ENCODE assay signal across 7 mouse cellular contexts in the genomic region with DNA sequence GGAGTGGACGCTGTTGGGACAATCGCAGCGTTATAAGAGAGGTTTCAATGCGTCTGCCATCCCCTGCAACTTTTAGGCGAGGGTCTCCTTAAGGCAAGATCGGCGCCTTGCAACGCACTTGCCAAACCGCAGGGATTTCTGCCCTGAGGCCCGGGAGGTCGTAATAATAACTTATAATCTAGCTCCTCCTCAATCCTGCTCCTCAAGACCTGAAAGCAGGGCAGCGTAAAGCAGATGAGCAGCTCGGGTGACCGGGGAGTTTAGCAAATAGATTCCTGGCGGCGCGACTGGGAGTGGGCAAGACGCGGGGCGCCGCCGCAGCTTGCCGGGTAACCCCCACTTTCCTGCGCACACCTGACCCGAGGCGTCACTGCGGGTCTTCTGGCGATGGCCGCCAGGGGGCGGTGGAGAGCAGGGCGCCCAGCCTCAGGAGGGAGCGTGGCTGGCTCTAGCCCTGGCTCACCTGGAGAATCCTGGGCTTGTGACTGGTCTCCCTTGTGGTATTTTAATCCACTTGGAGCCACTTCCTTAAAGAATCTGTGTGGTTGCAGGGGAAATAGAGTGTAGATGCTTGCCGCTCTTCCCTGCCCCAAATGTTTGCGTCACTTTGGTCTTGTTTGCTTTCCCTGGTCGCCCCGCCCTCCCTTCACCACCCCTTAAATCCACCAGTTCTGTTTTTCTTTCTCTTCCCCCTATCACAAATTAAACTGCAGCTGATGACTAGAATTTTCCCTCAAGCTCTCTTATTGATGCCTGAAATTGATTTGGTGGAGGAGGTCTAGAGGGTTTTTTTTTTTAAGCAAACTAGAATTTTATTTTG. TPM values are rescaled to one million over a fixed set of nuclear protein-coding genes. Genes with fewer than 3 reads are reported as not detected.
DNase-seq lines count a peak whose midpoint lies in the region; ATAC-seq and TF ChIP-seq lines count a peak whose summit lies in the region.

No protein-coding gene starts in this region.

- peak; percentile 72 for DNase-seq in brain, embryonic 14.5 days (ENCODE audit: low read depth)
- peak; percentile 62 for DNase-seq in embryonic facial prominence, embryonic 14.5 days (ENCODE audit: low spot score)
- DNase-seq in heart, adult 9 months (ENCODE audit: low spot score in 2 of 2) = peak; percentile 42 to 47
- peak; percentile 28 to 56 for DNase-seq in kidney, adult 8-10 months

- H3K4me2 ChIP-seq in embryonic facial prominence, embryonic 14.5 days (ENCODE audit: low read depth, low read length) = peak overlapping the region; percentile 97
- H3K4me2 ChIP-seq in limb, embryonic 15.5 days = peak overlapping the region; percentile 97
- peak overlapping the region; percentile 98 for H3K4me2 ChIP-seq in midbrain, embryonic 15.5 days
- peak overlapping the region; percentile 96 for H3K4me2 ChIP-seq in stomach, embryonic 16.5 days (ENCODE audit: low read depth, low read length)

- H3K4me1 ChIP-seq in embryonic facial prominence, embryonic 14.5 days (ENCODE audit: control insufficient read depth, insufficient read depth, low read length) = no peaks in the 10 kb centered on the region
- H3K4me1 ChIP-seq in limb, embryonic 15.5 days = peaks cover 15% of the 10 kb centered on the region
- H3K4me1 ChIP-seq in midbrain, embryonic 15.5 days = peaks cover 14% of the 10 kb centered on the region
- no peaks in the 10 kb centered on the region; the same call in 1 of the 2 replicates for H3K4me1 ChIP-seq in stomach, embryonic 16.5 days (ENCODE audit: control insufficient read depth, insufficient read depth, low read length)

- H3K9me3 ChIP-seq in embryonic facial prominence, embryonic 14.5 days (ENCODE audit: control insufficient read depth, low read length) = no peaks in the 10 kb centered on the region
- no peaks in the 10 kb centered on the region for H3K9me3 ChIP-seq in limb, embryonic 15.5 days
- no peaks in the 10 kb centered on the region for H3K9me3 ChIP-seq in midbrain, embryonic 15.5 days
- H3K9me3 ChIP-seq in stomach, embryonic 16.5 days (replicated peaks; ENCODE audit: control insufficient read depth, low read length) = no peaks in the 10 kb centered on the region

- peak; percentile 89 for ATAC-seq in embryonic facial prominence, embryonic 14.5 days (ENCODE audit: low read depth)
- ATAC-seq in limb, embryonic 15.5 days (ENCODE audit: insufficient number of reproducible peaks, low FRiP score, low TSS enrichment, low read depth) = peak; percentile 62; the same call in 1 of the 2 replicates
- peak; percentile 90 for ATAC-seq in midbrain, embryonic 15.5 days (replicated peaks)
- ATAC-seq in stomach, embryonic 16.5 days (ENCODE audit: insufficient read depth, low FRiP score) = peak; percentile 86

- peak overlapping the region; percentile 69 for H3K4me3 ChIP-seq in embryonic facial prominence, embryonic 14.5 days (ENCODE audit: low read depth, low read length)
- peak overlapping the region; percentile 68 for H3K4me3 ChIP-seq in limb, embryonic 15.5 days
- peak overlapping the region; percentile 71 for H3K4me3 ChIP-seq in midbrain, embryonic 15.5 days
- peak overlapping the region; percentile 67 for H3K4me3 ChIP-seq in stomach, embryonic 16.5 days (replicated peaks; ENCODE audit: low read length)

- no peak overlapping the region; the same call in 1 of the 2 replicates for H3K27ac ChIP-seq in embryonic facial prominence, embryonic 14.5 days (replicated peaks; ENCODE audit: low read depth, low read length)
- peak overlapping the region; percentile 78 for H3K27ac ChIP-seq in limb, embryonic 15.5 days
- H3K27ac ChIP-seq in midbrain, embryonic 15.5 days = peak overlapping the region; percentile 34; the same call in 1 of the 2 replicates
- peak overlapping the region; percentile 47; the same call in 1 of the 2 replicates for H3K27ac ChIP-seq in stomach, embryonic 16.5 days (ENCODE audit: low read length)

- H3K36me3 ChIP-seq in embryonic facial prominence, embryonic 14.5 days (ENCODE audit: control insufficient read depth, insufficient read depth, low read length) = no peaks in the 10 kb centered on the region
- no peaks in the 10 kb centered on the region for H3K36me3 ChIP-seq in limb, embryonic 15.5 days
- no peaks in the 10 kb centered on the region for H3K36me3 ChIP-seq in midbrain, embryonic 15.5 days (replicated peaks)
- H3K36me3 ChIP-seq in stomach, embryonic 16.5 days (ENCODE audit: control insufficient read depth, insufficient read depth, low read length) = no peaks in the 10 kb centered on the region

- TF ChIP-seq POLR2A in brain, embryonic 14.5 days (IDR thresholded peaks at IDR 0.05; ENCODE audit: borderline replicate concordance, extremely low read depth, insufficient read depth, insufficient read length, poor library complexity, severe bottlenecking) = no peak

- WGBS in embryonic facial prominence, embryonic 14.5 days = 4% methylated on average over 36 of the region's 36 CpGs
- 3% methylated on average over 36 of the region's 36 CpGs for WGBS in limb, embryonic 15.5 days
- WGBS in midbrain, embryonic 15.5 days = 3% methylated on average over 36 of the region's 36 CpGs
- WGBS in stomach, embryonic 16.5 days = 2% methylated on average over 36 of the region's 36 CpGs

- H3K27me3 ChIP-seq in embryonic facial prominence, embryonic 14.5 days (replicated peaks; ENCODE audit: control insufficient read depth, insufficient read depth, low read length) = no peaks in the 10 kb centered on the region; the same call in 1 of the 2 replicates
- H3K27me3 ChIP-seq in limb, embryonic 15.5 days = no peaks in the 10 kb centered on the region
- no peaks in the 10 kb centered on the region for H3K27me3 ChIP-seq in midbrain, embryonic 15.5 days (replicated peaks)
- H3K27me3 ChIP-seq in stomach, embryonic 16.5 days (ENCODE audit: control insufficient read depth, insufficient read depth, low read length) = no peaks in the 10 kb centered on the region; the same call in 1 of the 2 replicates

- peak overlapping the region; percentile 73 for H3K9ac ChIP-seq in embryonic facial prominence, embryonic 14.5 days (ENCODE audit: low read depth, low read length)
- H3K9ac ChIP-seq in limb, embryonic 15.5 days = peak overlapping the region; percentile 56
- H3K9ac ChIP-seq in midbrain, embryonic 15.5 days = peak overlapping the region; percentile 61
- H3K9ac ChIP-seq in stomach, embryonic 16.5 days (ENCODE audit: low read length) = peak overlapping the region; percentile 78

- TF ChIP-seq CTCF in brain, embryonic 14.5 days (IDR thresholded peaks at IDR 0.05; ENCODE audit: borderline replicate concordance, extremely low read depth, insufficient read depth, insufficient read length) = peak; percentile 97

RNA-seq across cellular contexts. Expression of gene Cpne8, which starts 0.7 kb away (rescaled TPM):
- 7.5 and 10.9 TPM in 2 replicates for polyA plus RNA-seq in brain, embryonic 14.5 days (2012; rRNA removed)
- polyA plus RNA-seq in embryonic facial prominence, embryonic 14.5 days (2014; fragmentation: Nextera tagmentation; extraction: Ambion mirVana) = 19.5 and 19.9 TPM in 2 replicates
- polyA plus RNA-seq in limb, embryonic 15.5 days (2015; fragmentation: Nextera tagmentation; extraction: Ambion mirVana) = 15.8 and 20.3 TPM in 2 replicates
- 13.1 and 13.8 TPM in 2 replicates for polyA plus RNA-seq in midbrain, embryonic 15.5 days (2015; fragmentation: Nextera tagmentation; extraction: Ambion mirVana)
- polyA plus RNA-seq in stomach, embryonic 16.5 days (2015; fragmentation: Nextera tagmentation; extraction: Ambion mirVana) = 15.9 and 16.4 TPM in 2 replicates
